10 mouse cellular contexts compared by ENCODE assay signal in the genomic region with DNA sequence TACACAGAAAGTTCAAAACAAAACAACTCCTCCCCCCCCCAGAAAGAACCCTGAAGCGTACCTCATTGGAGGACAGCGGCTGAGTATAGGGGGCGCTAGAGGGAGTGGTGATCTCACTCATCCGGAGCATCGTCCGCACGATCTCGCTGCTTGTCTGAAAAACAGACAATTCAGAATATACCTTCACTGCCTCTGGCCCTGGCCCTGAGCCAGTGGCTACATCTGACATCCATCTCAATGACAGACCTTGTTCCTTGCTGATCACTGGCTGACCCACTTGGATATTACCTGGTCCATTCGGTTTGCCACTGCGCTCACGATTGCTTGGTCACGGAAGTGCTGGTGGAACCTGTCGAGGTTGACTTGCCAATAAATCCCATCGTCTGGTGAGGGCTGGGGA. TPM values are rescaled to one million over a fixed set of nuclear protein-coding genes. Genes with fewer than 3 reads are reported as not detected.
A peak's percentile ranks its signal among the peaks of the same experiment; 100 is the strongest.
DNase-seq lines count a peak whose midpoint lies in the region; ATAC-seq and TF ChIP-seq lines count a peak whose summit lies in the region.
"Had no signal": no experiment of that assay in that cellular context is flagged by ENCODE, and none has a peak within 500 bp of the region (broad histone marks: within the 10 kb centered on the region; RNA-seq: fewer than 3 reads in every experiment).

No protein-coding gene starts in this region.

- H3K4me3 ChIP-seq in kidney, adult 2 months (ENCODE audit: insufficient read depth, low read depth, low read length) = no peak overlapping the region
- no peak overlapping the region for H3K4me3 ChIP-seq in kidney, embryonic 14.5 days (ENCODE audit: low read length)
- no peak overlapping the region for H3K4me3 ChIP-seq in hindbrain, embryonic 16.5 days (ENCODE audit: low read length)
- H3K4me3 ChIP-seq: embryonic facial prominence, embryonic 15.5 days; liver, embryonic 13.5 days had no signal

- H3K27ac ChIP-seq in kidney, adult 2 months (ENCODE audit: insufficient read depth, low read depth, low read length) = no peak overlapping the region
- H3K27ac ChIP-seq in kidney, embryonic 14.5 days (ENCODE audit: low read depth, low read length) = no peak overlapping the region
- H3K27ac ChIP-seq in hindbrain, embryonic 16.5 days (ENCODE audit: low read depth, low read length) = peak overlapping the region; percentile 9; the same call in 1 of the 2 replicates
- H3K27ac ChIP-seq: embryonic facial prominence, embryonic 15.5 days; liver, embryonic 13.5 days had no signal

- no peak overlapping the region for H3K9ac ChIP-seq in kidney, embryonic 14.5 days (ENCODE audit: low read depth, low read length)
- H3K9ac ChIP-seq in hindbrain, embryonic 16.5 days (ENCODE audit: low read depth, low read length) = no peak overlapping the region
- H3K9ac ChIP-seq: embryonic facial prominence, embryonic 15.5 days; liver, embryonic 13.5 days had no signal

- no peak for TF ChIP-seq POLR2A in kidney, adult 2 months (IDR thresholded peaks at IDR 0.05; ENCODE audit: low read depth, low read length)

- no peaks in the 10 kb centered on the region for H3K36me3 ChIP-seq in kidney, adult 2 months (ENCODE audit: control insufficient read depth, insufficient read depth, low read length)
- H3K36me3 ChIP-seq in kidney, embryonic 14.5 days (ENCODE audit: control insufficient read depth, insufficient read depth, low read length) = peaks cover 58% of the 10 kb centered on the region
- peaks cover 15% of the 10 kb centered on the region for H3K36me3 ChIP-seq in hindbrain, embryonic 16.5 days (ENCODE audit: control insufficient read depth, insufficient read depth, low read length)

- ATAC-seq in kidney, embryonic 14.5 days (ENCODE audit: low FRiP score, low TSS enrichment) = no peak
- ATAC-seq in hindbrain, embryonic 16.5 days = peak; percentile 60; the same call in 1 of the 2 replicates
- no peak for ATAC-seq in erythroid progenitor cell, adult 5-6 weeks (replicated peaks; ENCODE audit: low FRiP score, poor library complexity, severe bottlenecking)

- H3K4me2 ChIP-seq in kidney, embryonic 14.5 days (replicated peaks; ENCODE audit: low read depth, low read length) = no peak overlapping the region
- peak overlapping the region; percentile 15; the same call in 1 of the 2 replicates for H3K4me2 ChIP-seq in hindbrain, embryonic 16.5 days (ENCODE audit: low read length)
- H3K4me2 ChIP-seq: embryonic facial prominence, embryonic 15.5 days; liver, embryonic 13.5 days had no signal

- DNase-seq in kidney, adult 2 months = peak; percentile 35
- DNase-seq in R1 (ENCODE audit: low read depth, low spot score) = peak; percentile 85
- DNase-seq in cerebellum, adult 8-10 months = peak; percentile 83
- peak; percentile 66 for DNase-seq in lung, postnatal 10 days
- DNase-seq in spleen, adult 18-20 months = no peak
- DNase-seq: liver, embryonic 13.5 days had no signal

- H3K27me3 ChIP-seq in kidney, adult 2 months (replicated peaks; ENCODE audit: control insufficient read depth, insufficient read depth, low read length) = no peaks in the 10 kb centered on the region
- no peaks in the 10 kb centered on the region for H3K27me3 ChIP-seq in kidney, embryonic 14.5 days (ENCODE audit: control insufficient read depth, insufficient read depth, low read length)
- no peaks in the 10 kb centered on the region for H3K27me3 ChIP-seq in hindbrain, embryonic 16.5 days (replicated peaks; ENCODE audit: control insufficient read depth, insufficient read depth, low read length)
- H3K27me3 ChIP-seq: embryonic facial prominence, embryonic 15.5 days; liver, embryonic 13.5 days had no signal

- 50% methylated on average over 14 of the region's 14 CpGs for WGBS in kidney, adult 2 months
- 35% methylated on average over 14 of the region's 14 CpGs for WGBS in kidney, embryonic 14.5 days
- WGBS in hindbrain, embryonic 16.5 days = 30% methylated on average over 14 of the region's 14 CpGs

- TF ChIP-seq CTCF in kidney, adult 2 months (conservative IDR thresholded peaks at IDR 0.05; ENCODE audit: insufficient read depth, insufficient read length, low read depth, low read length) = peak; percentile 44

- no peaks in the 10 kb centered on the region for H3K9me3 ChIP-seq in kidney, embryonic 14.5 days (ENCODE audit: control insufficient read depth, low read length)
- H3K9me3 ChIP-seq in hindbrain, embryonic 16.5 days (ENCODE audit: control insufficient read depth, low read length) = no peaks in the 10 kb centered on the region
- H3K9me3 ChIP-seq: embryonic facial prominence, embryonic 15.5 days; liver, embryonic 13.5 days had no signal

- no peaks in the 10 kb centered on the region for H3K4me1 ChIP-seq in kidney, adult 2 months (ENCODE audit: control insufficient read depth, insufficient read depth, low read length)
- no peaks in the 10 kb centered on the region for H3K4me1 ChIP-seq in kidney, embryonic 14.5 days (ENCODE audit: control insufficient read depth, insufficient read depth, low read length)
- no peaks in the 10 kb centered on the region for H3K4me1 ChIP-seq in hindbrain, embryonic 16.5 days (ENCODE audit: control insufficient read depth, insufficient read depth, low read depth, low read length)
- H3K4me1 ChIP-seq: embryonic facial prominence, embryonic 15.5 days had no signal

RNA-seq across cellular contexts. Expression of gene Polr3c, which starts 8.3 kb away (rescaled TPM):
- 32.2 and 34.6 TPM in 2 replicates for polyA plus RNA-seq in kidney, adult 2 months (2012; rRNA removed)
- polyA plus RNA-seq in kidney, embryonic 14.5 days (2014; fragmentation: Nextera tagmentation; extraction: Ambion mirVana) = 30.3 and 38.5 TPM in 2 replicates
- polyA plus RNA-seq in hindbrain, embryonic 16.5 days (2015; fragmentation: Nextera tagmentation; extraction: Ambion mirVana) = 31.4 and 33.7 TPM in 2 replicates
- total RNA-seq in erythroid progenitor cell, adult 5-6 weeks (2015; ENCODE audit: low replicate concordance) = 16.2 and 34.8 TPM in 2 replicates
- 21.6 and 27.7 TPM in 2 replicates for total RNA-seq in erythroid progenitor cell, adult 5-6 weeks (2017; ENCODE audit: low replicate concordance)

RNA-seq across cellular contexts. Expression of gene Rnf115, which starts 8.3 kb away (rescaled TPM):
- polyA plus RNA-seq in kidney, adult 2 months (2012; rRNA removed) = 20.7 and 23.5 TPM in 2 replicates
- 49.6 and 72.1 TPM in 2 replicates for polyA plus RNA-seq in kidney, embryonic 14.5 days (2014; fragmentation: Nextera tagmentation; extraction: Ambion mirVana)
- 72.2 and 82.0 TPM in 2 replicates for polyA plus RNA-seq in hindbrain, embryonic 16.5 days (2015; fragmentation: Nextera tagmentation; extraction: Ambion mirVana)
- 28.5 and 45.3 TPM in 2 replicates for total RNA-seq in erythroid progenitor cell, adult 5-6 weeks (2015; ENCODE audit: low replicate concordance)
- 32.7 and 35.9 TPM in 2 replicates for total RNA-seq in erythroid progenitor cell, adult 5-6 weeks (2017; ENCODE audit: low replicate concordance)

RNA-seq across cellular contexts. Expression of gene Nudt17, which starts 10.8 kb away (rescaled TPM):
- 2.0 and 3.6 TPM in 2 replicates for polyA plus RNA-seq in kidney, adult 2 months (2012; rRNA removed)
- polyA plus RNA-seq in kidney, embryonic 14.5 days (2014; fragmentation: Nextera tagmentation; extraction: Ambion mirVana) = 10.4 and 10.8 TPM in 2 replicates
- polyA plus RNA-seq in hindbrain, embryonic 16.5 days (2015; fragmentation: Nextera tagmentation; extraction: Ambion mirVana) = 20.4 and 22.4 TPM in 2 replicates
- total RNA-seq in erythroid progenitor cell, adult 5-6 weeks (2015; ENCODE audit: low replicate concordance) = not detected in 2 replicates
- total RNA-seq in erythroid progenitor cell, adult 5-6 weeks (2017; ENCODE audit: low replicate concordance) = 2.3 TPM in 1 of 2 replicates, not detected in the other

RNA-seq across cellular contexts. Expression of gene Pias3, which starts 23.0 kb away (rescaled TPM):
- 21.0 and 23.2 TPM in 2 replicates for polyA plus RNA-seq in kidney, adult 2 months (2012; rRNA removed)
- polyA plus RNA-seq in kidney, embryonic 14.5 days (2014; fragmentation: Nextera tagmentation; extraction: Ambion mirVana) = 36.5 and 55.7 TPM in 2 replicates
- 43.4 and 44.3 TPM in 2 replicates for polyA plus RNA-seq in hindbrain, embryonic 16.5 days (2015; fragmentation: Nextera tagmentation; extraction: Ambion mirVana)
- total RNA-seq in erythroid progenitor cell, adult 5-6 weeks (2015; ENCODE audit: low replicate concordance) = 1.3 and 6.5 TPM in 2 replicates
- 2.1 TPM in 1 of 2 replicates, not detected in the other for total RNA-seq in erythroid progenitor cell, adult 5-6 weeks (2017; ENCODE audit: low replicate concordance)

RNA-seq across cellular contexts. Expression of gene Ankrd35, which starts 49.2 kb away (rescaled TPM):
- polyA plus RNA-seq in kidney, adult 2 months (2012; rRNA removed) = 0.38 and 0.45 TPM in 2 replicates
- polyA plus RNA-seq in kidney, embryonic 14.5 days (2014; fragmentation: Nextera tagmentation; extraction: Ambion mirVana) = 0.33 and 0.37 TPM in 2 replicates
- polyA plus RNA-seq in hindbrain, embryonic 16.5 days (2015; fragmentation: Nextera tagmentation; extraction: Ambion mirVana) = 2.5 and 2.8 TPM in 2 replicates
- not detected in 2 replicates for total RNA-seq in erythroid progenitor cell, adult 5-6 weeks (2015; ENCODE audit: low replicate concordance)
- total RNA-seq in erythroid progenitor cell, adult 5-6 weeks (2017; ENCODE audit: low replicate concordance) = not detected in 2 replicates

Comparison
In these comparisons a context has a peak if more than half of its experiments do, and no peak if none do; other contexts are left out.
1. DNase-seq: peak in kidney, adult 2 months (single experiment), R1 (single experiment), cerebellum, adult 8-10 months (single experiment) and lung, postnatal 10 days (single experiment); none in spleen, adult 18-20 months (0 of 2).